Mouse (Mus musculus): Measurements from ENCODE around the gene Gm6096. TPM values are rescaled to one million over a fixed set of nuclear protein-coding genes. Genes with fewer than 3 reads are reported as not detected.
A peak's percentile ranks its signal among the peaks of the same experiment; 100 is the strongest.

Gm6096 gene
- polyA plus RNA-seq, 2 experiments from 2014 or later = 1.6 TPM; not detected in 1

- ATAC-seq = no peak
Measured at GRCm38 (mm10) chr7:34235602-34236001, 15.2 kb upstream of the Gm6096 start.

DNA sequence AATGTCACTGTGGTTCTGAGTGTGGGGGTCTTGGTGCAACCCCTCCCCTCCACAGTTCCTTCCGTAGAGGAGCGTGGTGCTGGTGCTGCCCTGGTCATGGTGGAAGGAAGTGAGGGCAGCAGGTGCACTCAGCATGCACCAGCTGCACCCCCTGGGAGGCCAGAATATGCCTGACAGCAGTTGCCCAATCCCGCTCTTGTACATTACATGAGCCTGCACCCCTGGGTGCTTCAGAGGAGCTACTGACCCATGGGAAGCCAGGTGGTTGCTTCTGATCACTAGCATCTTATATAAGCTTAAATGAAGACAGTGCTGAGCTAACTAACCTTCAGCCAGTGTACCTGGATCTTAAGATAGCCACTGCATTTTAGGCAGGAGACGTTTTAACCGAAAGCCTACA is 12.8 kb upstream of the Gm6096 start:
- ATAC-seq = no peak

DNA sequence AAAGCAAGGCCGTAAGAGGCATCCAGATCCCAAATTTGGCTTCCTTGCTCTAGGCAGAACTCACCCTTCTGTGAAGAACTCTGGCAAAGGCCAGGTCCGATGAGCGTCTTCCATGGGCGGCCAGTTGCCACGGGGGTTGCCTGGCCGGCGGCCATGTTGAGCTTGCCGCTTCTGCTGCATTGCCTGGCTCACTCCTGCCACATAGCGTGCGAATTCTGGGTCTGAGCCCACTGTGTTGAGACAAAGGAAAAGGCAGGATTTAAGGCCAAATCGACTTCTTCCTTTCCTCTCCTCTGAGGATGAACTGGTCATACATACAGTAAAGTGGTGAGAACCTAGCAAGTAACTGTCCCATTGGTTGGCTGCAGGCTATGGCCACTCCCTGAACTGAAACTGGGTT is 8.7 kb upstream of the Gm6096 start:
- ATAC-seq = no peak

GRCm38 (mm10) chr7:34246870-34247499 is 3.9 kb upstream of the Gm6096 start:
- ATAC-seq = no peak

- peak; percentile 75 for ATAC-seq
Measured at GRCm38 (mm10) chr7:34252030-34252429, 1.2 kb downstream of the Gm6096 start.

- ATAC-seq = no peak
Measured at GRCm38 (mm10) chr7:34255137-34255536, 4.3 kb downstream of the Gm6096 start.

DNA sequence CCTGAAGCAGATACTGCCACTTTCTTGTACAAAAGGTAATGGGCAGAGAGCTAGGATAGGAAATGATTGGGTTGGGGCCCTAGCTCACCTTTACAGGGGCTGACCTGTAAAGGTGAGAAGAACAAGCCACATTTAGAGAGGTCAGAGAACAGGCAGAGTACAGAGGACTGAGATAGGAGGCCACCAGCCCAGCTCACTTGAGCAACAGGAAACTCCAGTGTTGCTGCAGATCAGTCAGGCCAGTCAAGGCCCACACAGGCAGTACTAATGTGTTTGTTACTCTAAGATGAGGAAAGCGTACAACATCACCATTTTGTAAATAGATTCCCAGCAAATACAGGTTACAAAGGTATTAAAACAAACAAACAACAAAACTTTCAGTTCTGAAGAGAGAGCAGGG is 5.1 kb downstream of the Gm6096 start:
- no peak for ATAC-seq

DNA sequence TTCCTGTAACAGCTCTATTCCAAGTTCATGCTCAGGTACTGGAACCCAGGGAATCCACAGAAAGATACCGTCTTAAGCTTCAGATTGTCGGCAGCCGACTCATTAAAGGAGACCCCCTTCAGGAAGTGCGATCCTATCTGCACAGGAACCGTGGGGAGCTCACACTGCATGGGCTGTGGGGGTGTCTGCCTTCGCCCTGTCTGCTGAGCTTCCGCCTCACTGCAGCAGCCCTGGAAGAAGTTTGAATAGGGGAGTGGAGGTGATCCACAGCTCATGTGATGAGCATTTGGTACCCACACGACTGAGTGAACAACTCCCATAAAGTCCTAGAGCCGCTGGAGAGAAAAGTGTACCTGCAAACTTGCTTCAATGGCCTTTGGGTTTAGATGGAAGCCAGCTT is 6.4 kb downstream of the Gm6096 start:
- ATAC-seq = no peak

DNA sequence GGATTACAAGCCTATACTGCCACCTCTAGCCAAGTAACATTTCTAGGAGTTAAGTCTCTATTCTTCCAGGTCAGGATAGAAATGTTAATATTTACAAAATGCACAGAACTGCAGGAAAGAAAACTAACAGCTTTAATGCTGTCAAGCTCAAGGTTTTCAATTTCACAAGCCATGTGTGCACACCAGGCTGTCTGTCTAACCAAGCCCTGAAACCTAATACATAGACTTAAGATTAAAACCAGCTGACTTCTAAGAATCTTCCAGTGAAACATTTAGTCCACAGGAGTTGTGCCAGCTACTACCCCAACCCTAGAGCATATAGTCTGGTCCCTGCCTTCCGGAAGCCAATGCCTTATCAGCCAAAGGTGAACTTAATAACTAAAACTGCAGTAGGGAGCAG is 7.6 kb downstream of the Gm6096 start:
- ATAC-seq = no peak

GRCm38 (mm10) chr7:34263437-34263836 is 12.6 kb downstream of the Gm6096 start:
- no peak for ATAC-seq

- ATAC-seq = peak; percentile 75
Measured at GRCm38 (mm10) chr7:34265876-34266346, 15.1 kb downstream of the Gm6096 start.

- ATAC-seq = no peak
Measured at GRCm38 (mm10) chr7:34266421-34266820, 15.6 kb downstream of the Gm6096 start.

DNA sequence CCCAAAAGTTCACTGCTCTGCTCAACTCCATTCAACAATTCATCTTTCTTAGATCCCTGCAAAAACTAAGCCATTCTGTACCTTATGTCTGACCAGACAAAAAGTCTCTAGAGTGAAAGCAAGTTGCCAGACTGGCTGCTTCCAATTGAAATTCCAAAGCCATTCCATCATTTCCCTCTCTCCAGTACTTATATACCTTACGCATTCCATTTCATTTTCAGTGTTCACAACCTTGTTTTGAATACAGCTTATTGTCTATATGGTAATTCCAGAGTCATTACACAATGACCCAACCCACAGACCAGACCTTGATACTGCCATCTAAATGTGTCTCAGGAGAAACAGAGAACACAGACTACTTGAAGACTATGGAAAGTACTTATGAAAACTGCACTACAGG is 17.6 kb downstream of the Gm6096 start:
- ATAC-seq = no peak

DNA sequence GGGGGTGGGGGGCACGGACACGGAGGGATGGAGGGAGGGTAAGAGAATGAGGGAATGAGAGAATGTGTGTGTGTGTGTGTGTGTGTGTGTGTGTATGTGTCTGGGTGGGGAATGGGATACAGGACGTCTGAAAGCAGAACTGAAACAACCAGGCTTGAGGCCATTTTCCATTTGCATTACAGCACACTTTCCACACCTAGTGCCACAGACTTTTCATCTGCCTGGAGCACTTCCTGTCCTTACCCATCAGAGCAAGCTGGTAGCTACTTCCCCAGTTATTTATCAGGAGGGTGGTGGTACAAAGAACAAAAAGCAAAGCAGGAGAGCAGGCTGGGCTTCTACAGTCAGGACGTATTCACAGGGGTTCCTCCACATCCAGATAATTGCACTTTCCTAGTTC is 21.6 kb downstream of the Gm6096 start:
- ATAC-seq = peak; percentile 32

GRCm38 (mm10) chr7:34276066-34276465 is 25.2 kb downstream of the Gm6096 start:
- no peak for ATAC-seq

GRCm38 (mm10) chr7:34277656-34278055 is 26.8 kb downstream of the Gm6096 start:
- no peak for ATAC-seq

DNA sequence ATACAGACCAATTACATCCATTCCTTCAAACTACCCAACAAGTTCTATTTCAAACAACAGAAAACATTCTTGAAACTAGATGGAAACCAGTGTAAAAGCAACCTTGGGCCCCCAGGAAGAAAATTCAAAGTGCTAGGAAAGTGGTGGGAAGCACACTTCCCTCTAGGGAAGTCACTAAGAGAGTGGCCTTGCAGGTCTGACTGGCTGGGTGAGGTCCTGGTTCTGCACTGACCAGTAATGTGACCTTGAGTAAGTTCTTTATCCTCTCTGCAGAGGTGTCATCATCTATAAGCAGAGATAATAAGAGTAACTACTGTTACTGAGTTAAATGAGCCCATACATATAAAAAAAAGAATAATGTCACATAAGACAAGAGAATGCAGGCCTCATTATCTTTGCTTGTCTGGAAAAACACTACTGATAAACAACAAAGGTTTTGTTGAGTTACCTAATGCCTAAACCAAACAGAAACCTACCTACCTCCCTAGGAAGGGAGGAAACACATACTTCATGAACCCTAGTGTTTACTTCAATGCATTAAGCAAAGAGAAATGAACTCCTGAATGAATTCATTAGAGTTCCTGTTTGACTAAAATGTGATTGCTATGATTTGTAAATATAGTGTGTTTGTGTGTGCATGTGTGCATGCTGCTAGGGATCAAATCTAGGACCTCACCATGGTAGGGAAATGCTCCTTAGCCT is 39.8 kb downstream of the Gm6096 start:
- no peak for ATAC-seq

DNA sequence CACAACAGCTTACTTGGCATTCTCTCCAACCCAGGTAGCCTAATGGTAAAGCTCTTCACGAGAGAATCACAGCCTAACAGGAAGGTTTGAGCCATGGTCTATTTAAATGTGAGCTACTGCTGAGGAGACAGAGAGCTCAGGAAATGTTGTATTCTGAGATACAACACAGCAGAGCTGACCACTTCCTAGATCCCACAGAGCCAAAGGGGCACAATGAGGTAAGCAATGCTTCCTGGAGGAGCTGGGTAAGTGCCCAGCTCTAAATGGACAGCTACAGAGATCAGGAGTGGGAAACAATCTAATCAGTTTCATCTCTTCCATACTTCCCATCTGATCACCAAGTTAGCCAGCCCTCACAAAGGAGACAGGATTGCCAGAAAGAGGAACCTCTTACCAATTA is 40.4 kb downstream of the Gm6096 start:
- ATAC-seq = no peak

DNA sequence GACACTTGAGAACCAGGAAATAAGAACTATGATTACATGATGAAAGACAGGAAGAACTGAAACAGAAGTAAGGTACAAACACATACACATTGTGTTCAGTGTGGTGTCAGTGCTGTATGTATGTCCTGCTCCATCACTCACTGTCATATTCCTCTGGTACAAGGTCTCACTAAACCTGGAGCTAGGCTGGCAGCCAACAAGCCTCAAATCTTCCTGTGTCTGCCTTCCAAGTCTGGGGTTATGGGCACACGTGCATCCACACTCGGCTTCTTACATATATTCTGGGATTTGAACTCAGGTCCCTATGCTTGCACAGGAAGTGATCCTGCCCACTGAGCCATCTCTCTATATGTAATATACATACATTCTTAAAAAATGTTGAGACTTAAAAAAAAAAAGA is 41.8 kb downstream of the Gm6096 start:
- ATAC-seq = no peak

DNA sequence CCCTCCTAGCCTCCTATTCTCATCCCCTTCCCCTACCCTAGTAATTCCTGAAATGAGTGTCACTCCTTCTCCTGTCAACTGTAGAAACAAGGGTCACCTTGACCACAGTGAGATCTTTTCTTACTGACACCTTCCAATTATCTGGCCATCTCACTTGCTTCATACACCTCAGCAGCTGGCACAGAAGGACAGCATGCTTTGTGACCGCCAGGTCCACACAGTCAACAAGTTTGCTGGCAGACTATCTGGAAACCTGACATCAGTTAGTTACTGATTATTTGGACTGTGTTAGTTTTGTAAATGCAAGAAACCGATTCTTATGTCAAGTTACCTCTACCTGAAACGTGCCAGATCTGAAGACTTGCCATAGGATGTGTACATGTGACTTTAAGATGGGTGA is 45.3 kb downstream of the Gm6096 start:
- no peak for ATAC-seq

GRCm38 (mm10) chr7:34298818-34299217 is 48.0 kb downstream of the Gm6096 start:
- no peak for ATAC-seq

Measured in CD4-positive, CD25-positive, alpha-beta regulatory T cell, adult 4 months (primary cell).